Mouse (Mus musculus) liver, embryonic 12.5 days (tissue): ENCODE measurements around the gene Ust. TPM values are rescaled to one million over a fixed set of nuclear protein-coding genes. Genes with fewer than 3 reads are reported as not detected.

Source experiments
- ATAC-seq: fragments of 200-750 bp; cut with Nextera tagmentation; 2 replicates; pipeline ENCODE4 v1.8.0; 2017; ENCODE audit warnings: moderate number of reproducible peaks, mild to moderate bottlenecking, moderate library complexity
- H3K27ac ChIP-seq: fragments of 300-500 bp; sonication (generic); 2 replicates; pipeline ENCODE4 v1.5.1; 2016; ENCODE audit warnings: mild to moderate bottlenecking
- H3K27me3 ChIP-seq: fragments of 300-500 bp; sonication (generic); replicated peaks from 2 replicates; pipeline ENCODE4 v1.6.1; 2016; ENCODE audit warnings: mild to moderate bottlenecking, moderate library complexity
- H3K36me3 ChIP-seq: fragments of 300-500 bp; sonication (generic); 2 replicates; pipeline ENCODE4 v1.6.1; 2016; ENCODE audit warnings: mild to moderate bottlenecking, moderate library complexity
- H3K4me1 ChIP-seq: fragments of 300-500 bp; sonication (generic); 2 replicates; pipeline ENCODE4 v1.6.1; 2016
- H3K4me2 ChIP-seq: fragments of 300-500 bp; sonication (generic); 2 replicates; pipeline ENCODE4 v1.6.1; 2016; ENCODE audit warnings: mild to moderate bottlenecking, moderate library complexity
- H3K4me3 ChIP-seq: fragments of 300-500 bp; sonication (generic); 2 replicates; pipeline ENCODE4 v1.5.1; 2016; ENCODE audit warnings: mild to moderate bottlenecking, moderate library complexity
- H3K9ac ChIP-seq: fragments of 300-500 bp; sonication (generic); 2 replicates; pipeline ENCODE4 v1.6.1; 2016; ENCODE audit warnings: mild to moderate bottlenecking, moderate library complexity
- H3K9me3 ChIP-seq: fragments of 300-500 bp; sonication (generic); replicated peaks from 2 replicates; pipeline ENCODE4 v1.6.1; 2016; ENCODE audit warnings: mild to moderate bottlenecking, moderate library complexity
- WGBS: fragments of 180-500 bp; shearing (Covaris S2); methylation state at CpG from one replicate; pipeline ENCODE4 v1.1.7; 2016; ENCODE audit not compliant: insufficient replicate concordance; 5-methylcytosine and 5-hydroxymethylcytosine counted together
- polyA plus RNA-seq: library from polyadenylated mRNA; unstranded; fragments of >200 nt; fragmentation: Nextera tagmentation; extraction: Ambion mirVana; gene quantifications from 2 replicates; pipeline ENCODE4 v1.2.1, GENCODE M21; 2016

The Ust gene
- polyA plus RNA-seq, 1 experiment from 2014 or later = 1.5 TPM

- no peaks in the 10 kb centered on the region for H3K36me3 ChIP-seq
Measured at GRCm38 (mm10) chr10:8176351-8177053, 342.1 kb downstream of the Ust start.

GRCm38 (mm10) chr10:8176008-8176350 is 342.6 kb downstream of the Ust start:
- no peaks in the 10 kb centered on the region for H3K27me3 ChIP-seq
- peaks cover 10% of the 10 kb centered on the region; the same call in 1 of the 2 replicates for H3K4me1 ChIP-seq
- H3K9me3 ChIP-seq = no peaks in the 10 kb centered on the region
- no peak overlapping the region for H3K4me2 ChIP-seq
- ATAC-seq = no peak
- no peak overlapping the region for H3K27ac ChIP-seq
- H3K4me3 ChIP-seq = no peak overlapping the region
- no peaks in the 10 kb centered on the region for H3K36me3 ChIP-seq
- WGBS = 67% methylated on average over 3 of the region's 3 CpGs
- H3K9ac ChIP-seq = no peak overlapping the region

More at GRCm38 (mm10) chr10:8176351-8177053, 342.1 kb downstream of the Ust start:
- H3K4me2 ChIP-seq = no peak overlapping the region
- no peak overlapping the region for H3K4me3 ChIP-seq
- H3K9ac ChIP-seq = no peak overlapping the region
- H3K9me3 ChIP-seq = no peaks in the 10 kb centered on the region
- H3K27me3 ChIP-seq = no peaks in the 10 kb centered on the region
- WGBS = 39% methylated on average over 13 of the region's 13 CpGs
- no peak overlapping the region for H3K27ac ChIP-seq
- no peak for ATAC-seq
- H3K4me1 ChIP-seq = peaks cover 10% of the 10 kb centered on the region; the same call in 1 of the 2 replicates

GRCm38 (mm10) chr10:8174697-8175096 is 343.9 kb downstream of the Ust start:
- no peak overlapping the region for H3K4me2 ChIP-seq
- no peak overlapping the region for H3K4me3 ChIP-seq
- ATAC-seq = no peak
- H3K27ac ChIP-seq = no peak overlapping the region
- no peaks in the 10 kb centered on the region for H3K27me3 ChIP-seq
- peaks cover 10% of the 10 kb centered on the region; the same call in 1 of the 2 replicates for H3K4me1 ChIP-seq
- H3K9me3 ChIP-seq = 0 out of 2 replicates have a peak, but pooled peaks cover 8% of the 10 kb centered on the region
- WGBS = 68% methylated on average over 2 of the region's 2 CpGs
- no peaks in the 10 kb centered on the region for H3K36me3 ChIP-seq
- no peak overlapping the region for H3K9ac ChIP-seq

GRCm38 (mm10) chr10:8174230-8174629 is 344.4 kb downstream of the Ust start:
- H3K4me1 ChIP-seq = peaks cover 10% of the 10 kb centered on the region; the same call in 1 of the 2 replicates
- no peak overlapping the region for H3K4me2 ChIP-seq
- ATAC-seq = no peak
- H3K27me3 ChIP-seq = no peaks in the 10 kb centered on the region
- no peak overlapping the region for H3K4me3 ChIP-seq
- H3K27ac ChIP-seq = no peak overlapping the region
- H3K9me3 ChIP-seq = peaks cover 12% of the 10 kb centered on the region; the same call in 1 of the 2 replicates
- no peaks in the 10 kb centered on the region for H3K36me3 ChIP-seq
- WGBS = 72% methylated on average over 7 of the region's 7 CpGs
- H3K9ac ChIP-seq = no peak overlapping the region

- peaks cover 24% of the 10 kb centered on the region; the same call in 1 of the 2 replicates for H3K9me3 ChIP-seq
- no peaks in the 10 kb centered on the region for H3K27me3 ChIP-seq
- WGBS = 61% methylated on average over 3 of the region's 3 CpGs
- no peaks in the 10 kb centered on the region for H3K36me3 ChIP-seq
- H3K27ac ChIP-seq = no peak overlapping the region
- no peak overlapping the region for H3K9ac ChIP-seq
- H3K4me2 ChIP-seq = no peak overlapping the region
- no peak for ATAC-seq
- no peak overlapping the region for H3K4me3 ChIP-seq
- peaks cover 10% of the 10 kb centered on the region; the same call in 1 of the 2 replicates for H3K4me1 ChIP-seq
Measured at GRCm38 (mm10) chr10:8173032-8173431, 345.6 kb downstream of the Ust start.

- Histone ChIP-seq H3K9ac (no peak overlapping the region), H3K4me2 (no peak overlapping the region), H3K4me3 (no peak overlapping the region), H3K27me3 (no peaks in the 10 kb centered on the region), H3K27ac (no peak overlapping the region), H3K4me1 (peaks cover 4% of the 10 kb centered on the region; the same call in 1 of the 2 replicates), H3K36me3 (no peaks in the 10 kb centered on the region), H3K9me3 (peaks cover 25% of the 10 kb centered on the region; the same call in 1 of the 2 replicates)
- WGBS = 76% methylated on average over 11 of the region's 11 CpGs
- ATAC-seq = no peak
Measured at GRCm38 (mm10) chr10:8171556-8171955, 347.1 kb downstream of the Ust start.
